Mouse (Mus musculus) kidney, adult 8-10 months (tissue): Measurements from ENCODE around the gene Plpp4.

Source experiments
- DNase-seq, 2 experiments: peaks; one replicate each; pipeline ENCODE4 v3.0.0; 2022

The Plpp4 gene

GRCm38 (mm10) chr7:129256621-129257373 is at the start of gene Plpp4:
Plpp4 (plus strand) TSS chr7:129257031.
- DNase-seq = no peak

- no peak for DNase-seq
These were observed 40.8 kb upstream of the Plpp4 start for GRCm38 (mm10) chr7:129215926-129216543.

DNA sequence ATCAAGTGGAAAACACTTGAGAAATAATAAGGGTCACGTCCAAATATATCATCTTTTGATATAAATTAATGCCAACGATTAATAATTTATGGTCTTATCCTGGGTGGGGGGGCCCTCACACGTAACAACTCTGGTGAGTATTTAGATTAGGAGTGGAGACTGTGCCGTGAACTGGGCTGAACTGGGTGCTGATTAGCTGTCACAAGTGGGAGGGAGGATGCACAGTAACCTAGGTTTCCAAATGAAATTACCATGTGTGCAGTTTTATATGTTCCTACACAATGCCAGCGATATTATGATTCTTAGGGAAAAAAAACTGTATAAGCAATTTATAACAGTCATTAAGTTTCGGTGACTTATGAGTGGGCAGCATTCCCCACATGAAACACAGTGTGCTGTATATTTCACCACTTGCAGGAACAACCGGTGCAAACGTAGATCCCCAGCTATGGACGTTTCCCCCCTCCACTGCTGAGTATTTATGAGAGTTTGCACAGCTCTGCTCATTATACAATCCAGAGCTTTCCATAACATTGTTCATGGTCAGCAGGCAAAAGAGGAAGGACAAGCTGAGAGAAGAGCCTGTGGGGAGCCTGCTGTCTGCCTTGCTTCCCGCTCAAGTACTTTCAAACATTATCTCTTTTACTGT is 40.2 kb upstream of the Plpp4 start:
- DNase-seq = no peak

GRCm38 (mm10) chr7:129220948-129221347 is 35.9 kb upstream of the Plpp4 start:
- DNase-seq = no peak

- no peak for DNase-seq
These were observed 35.2 kb upstream of the Plpp4 start for GRCm38 (mm10) chr7:129221649-129222048.

GRCm38 (mm10) chr7:129235410-129235809 is 21.4 kb upstream of the Plpp4 start:
- DNase-seq = peak in 1 of 2 experiments; percentile 23

DNA sequence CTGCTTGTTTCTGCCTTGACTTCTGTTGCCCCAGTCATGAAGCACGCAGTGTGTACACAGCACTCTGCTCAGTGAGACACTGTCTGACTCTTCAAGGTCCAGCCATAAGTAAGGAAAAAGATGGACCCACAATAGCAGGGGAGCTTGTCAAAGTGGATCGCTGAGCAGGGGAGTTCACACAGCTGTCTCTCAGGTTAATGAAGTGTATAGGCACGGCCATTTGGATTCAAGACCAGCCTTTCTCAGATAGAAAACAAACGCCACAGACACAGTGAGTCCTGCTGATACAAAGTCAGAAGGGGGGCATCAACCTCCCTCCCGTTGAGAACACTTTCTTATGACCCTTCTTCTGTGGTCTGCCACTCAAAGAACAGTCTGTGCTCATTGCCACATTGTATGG is 20.8 kb upstream of the Plpp4 start:
- DNase-seq = no peak

- no peak for DNase-seq
These were observed 5.8 kb upstream of the Plpp4 start for GRCm38 (mm10) chr7:129250981-129251380.

DNA sequence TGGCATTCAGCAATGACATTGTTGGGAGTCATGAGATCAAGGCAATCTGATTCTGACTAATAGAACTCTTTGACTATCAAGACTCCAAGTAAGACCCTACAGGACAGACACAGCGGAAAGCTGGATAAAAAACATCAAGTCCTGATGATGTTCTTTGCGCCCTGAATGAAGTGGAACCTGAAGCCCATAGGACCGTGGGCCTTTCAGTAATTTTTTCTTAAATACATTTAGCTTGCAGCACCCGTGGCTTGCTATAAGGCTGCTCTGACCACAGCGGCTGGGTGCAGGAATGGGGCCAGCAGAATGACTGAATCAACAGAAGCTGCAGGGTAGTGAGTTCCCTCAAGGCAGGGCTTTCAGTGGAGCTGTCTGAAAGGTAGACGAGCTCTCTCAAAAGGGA is 3.4 kb upstream of the Plpp4 start:
- DNase-seq = no peak

DNA sequence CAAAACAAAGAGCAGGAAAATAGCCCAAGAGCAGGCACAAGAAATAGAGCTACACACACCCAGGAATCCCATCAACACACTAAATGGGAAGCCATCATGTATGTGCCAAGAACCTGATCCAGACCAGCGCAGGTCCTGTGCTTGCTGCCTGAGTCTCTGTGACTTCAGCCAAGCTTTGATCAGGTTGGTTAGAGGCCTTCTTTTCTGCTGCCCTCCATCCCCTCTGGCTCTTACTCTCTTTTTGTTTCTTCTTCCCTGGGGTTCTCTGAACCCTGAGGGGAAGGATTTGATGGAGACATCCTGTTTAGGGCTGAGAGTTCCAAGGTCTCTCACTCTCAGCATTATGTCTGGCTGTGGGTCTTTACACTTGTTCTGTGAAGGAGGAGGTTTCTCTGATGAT is 2.7 kb upstream of the Plpp4 start:
- no peak for DNase-seq

DNA sequence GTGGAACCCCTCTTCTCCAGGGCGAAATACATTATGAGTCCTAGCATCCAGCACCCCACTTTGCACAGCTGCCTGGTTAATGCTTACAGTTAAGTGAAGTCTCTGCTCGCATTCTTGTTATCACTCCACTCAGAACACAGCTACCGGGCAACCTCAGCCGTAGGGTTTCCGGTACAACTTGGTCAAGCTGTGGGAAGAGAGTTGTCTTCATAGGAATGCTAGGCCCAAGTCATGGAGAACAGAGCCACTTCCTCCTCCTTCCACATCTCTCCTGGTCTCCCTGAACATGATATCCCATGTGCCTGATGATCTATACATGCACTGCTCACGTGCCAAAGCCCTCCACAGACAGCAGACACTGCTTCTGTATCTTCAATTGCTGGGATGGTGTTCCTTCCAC is 1.4 kb upstream of the Plpp4 start:
- DNase-seq = no peak

DNA sequence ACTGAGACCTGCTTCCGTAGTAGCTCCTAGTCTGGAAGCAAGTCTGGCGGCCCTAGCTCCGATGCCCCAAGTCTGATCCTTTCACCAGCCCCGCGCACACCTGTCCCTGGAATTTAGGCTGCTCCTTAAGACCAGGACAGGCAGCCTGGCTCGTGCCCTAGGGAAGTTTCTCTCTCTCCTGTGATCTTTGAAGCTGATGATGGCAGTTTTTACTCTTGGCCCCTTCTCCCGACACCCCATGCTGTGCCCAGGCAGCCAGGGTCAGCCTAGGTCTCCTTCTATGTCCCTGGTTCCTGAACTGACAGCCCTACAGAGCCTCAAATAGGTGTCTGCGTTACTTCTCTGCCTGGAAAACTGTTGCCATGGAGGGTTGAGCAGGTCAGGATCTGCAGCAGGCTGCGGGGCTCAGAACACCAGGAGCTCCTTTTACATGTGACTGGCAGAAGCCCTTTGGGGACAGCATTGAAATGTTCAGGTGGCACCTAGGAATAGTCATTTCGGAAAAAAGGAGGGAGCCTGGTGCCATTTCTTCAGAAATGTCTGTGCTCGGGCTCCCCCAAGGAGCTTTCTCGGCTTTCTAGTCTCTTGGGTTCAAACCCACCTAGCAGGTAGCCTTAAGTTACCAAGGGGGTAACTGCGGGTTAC is 665 bp downstream of the Plpp4 start:
- no peak for DNase-seq

DNA sequence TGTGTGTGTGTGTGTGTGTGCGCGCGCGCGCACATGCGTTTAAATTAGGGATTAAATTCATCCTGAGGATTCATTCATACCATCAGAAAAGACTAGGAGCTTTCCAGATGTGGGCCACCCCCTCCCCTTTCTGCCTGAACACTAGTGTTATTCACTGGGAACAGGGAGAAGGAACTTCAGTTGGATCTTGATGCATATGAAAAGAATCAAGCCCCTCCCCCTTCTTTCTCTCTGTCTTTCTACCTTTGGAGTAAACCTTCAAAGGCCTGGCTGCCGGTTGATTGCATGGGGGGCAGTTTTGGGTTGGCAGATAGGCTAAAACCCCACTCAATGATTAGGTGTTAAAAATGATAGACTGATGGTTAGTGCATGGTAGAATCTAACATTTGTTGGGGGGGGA is 1.5 kb downstream of the Plpp4 start:
- DNase-seq = no peak

DNA sequence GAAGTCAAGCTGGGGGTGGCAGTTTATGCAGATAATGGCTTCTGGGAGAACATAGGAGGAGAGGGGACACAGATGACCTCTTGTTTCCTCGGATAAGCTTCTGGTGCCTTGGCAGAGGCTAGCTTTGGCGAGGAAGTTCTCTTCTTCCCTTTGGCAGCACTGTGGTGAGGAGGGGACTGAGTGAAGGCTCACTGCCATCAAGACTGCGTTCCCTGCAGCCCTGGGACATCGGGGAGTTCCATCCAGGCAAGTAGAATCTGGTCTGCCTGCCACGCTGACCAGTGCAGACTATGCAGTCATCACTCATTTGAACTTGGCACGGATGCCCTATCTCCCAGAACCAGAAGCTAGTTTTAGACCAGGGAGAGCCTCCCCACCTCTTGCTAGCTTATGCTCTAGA is 2.4 kb downstream of the Plpp4 start:
- DNase-seq = no peak

- DNase-seq = no peak
These were observed 17.0 kb downstream of the Plpp4 start for GRCm38 (mm10) chr7:129273867-129274266.

DNA sequence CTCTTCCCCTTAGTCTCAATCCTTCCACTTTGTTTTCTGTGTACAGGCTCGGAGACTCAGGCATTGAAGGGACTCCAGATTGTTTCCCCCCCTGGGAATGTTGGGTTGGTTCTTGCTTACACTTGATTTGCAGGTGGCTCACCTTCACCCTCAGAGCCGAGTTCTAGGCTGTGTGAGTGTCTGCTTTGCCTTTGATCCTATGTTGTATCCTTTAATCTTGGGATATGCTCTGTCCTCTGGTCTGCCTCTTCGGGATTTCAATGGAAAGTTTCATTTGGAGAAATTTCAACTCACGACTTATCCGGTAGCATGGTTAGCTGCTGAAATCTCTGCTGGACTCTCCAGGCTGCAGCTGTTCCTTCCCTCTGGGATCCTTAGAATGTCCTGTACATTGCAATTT is 17.9 kb downstream of the Plpp4 start:
- DNase-seq = no peak

DNA sequence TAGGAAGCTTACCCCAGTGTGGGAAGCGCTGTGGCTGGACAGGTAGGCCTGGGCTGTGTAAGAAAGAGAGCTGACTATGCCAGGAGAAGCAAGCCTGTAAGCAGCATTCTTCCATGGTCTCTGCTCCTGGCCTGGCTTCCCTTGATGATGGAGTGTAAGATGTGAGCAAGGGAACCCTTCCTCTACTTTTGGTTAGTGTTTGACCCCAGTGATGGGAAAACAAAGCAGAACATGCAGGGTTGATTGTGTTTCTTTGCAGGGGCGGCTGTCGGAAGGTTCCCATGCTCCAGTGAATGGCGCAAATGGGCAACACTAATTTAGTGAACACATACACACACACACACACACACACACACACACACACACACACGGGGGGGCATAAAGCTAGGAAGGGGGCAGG is 20.9 kb downstream of the Plpp4 start:
- no peak for DNase-seq

DNA sequence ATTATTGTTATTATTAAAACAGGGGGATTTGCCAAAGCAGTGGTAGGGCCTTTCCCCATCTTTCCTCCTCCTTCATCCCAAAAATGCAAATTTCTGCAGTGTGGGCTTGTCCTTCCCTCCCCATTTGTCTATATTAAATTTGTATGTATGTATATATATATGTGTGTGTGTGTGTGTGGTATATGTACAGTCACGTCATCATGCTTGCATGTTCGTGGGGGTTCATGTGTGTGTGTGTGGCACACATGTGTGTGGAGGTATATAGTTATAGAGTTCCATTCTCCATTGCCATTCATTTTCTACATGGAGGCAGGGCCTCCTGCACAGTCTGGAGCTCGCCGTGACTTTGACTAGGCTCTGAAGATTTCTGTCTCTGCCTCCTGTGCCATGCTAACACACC is 22.0 kb downstream of the Plpp4 start:
- DNase-seq = no peak

GRCm38 (mm10) chr7:129279261-129279660 is 22.4 kb downstream of the Plpp4 start:
- no peak for DNase-seq

- DNase-seq = no peak
These were observed 25.1 kb downstream of the Plpp4 start for GRCm38 (mm10) chr7:129281966-129282365.

DNA sequence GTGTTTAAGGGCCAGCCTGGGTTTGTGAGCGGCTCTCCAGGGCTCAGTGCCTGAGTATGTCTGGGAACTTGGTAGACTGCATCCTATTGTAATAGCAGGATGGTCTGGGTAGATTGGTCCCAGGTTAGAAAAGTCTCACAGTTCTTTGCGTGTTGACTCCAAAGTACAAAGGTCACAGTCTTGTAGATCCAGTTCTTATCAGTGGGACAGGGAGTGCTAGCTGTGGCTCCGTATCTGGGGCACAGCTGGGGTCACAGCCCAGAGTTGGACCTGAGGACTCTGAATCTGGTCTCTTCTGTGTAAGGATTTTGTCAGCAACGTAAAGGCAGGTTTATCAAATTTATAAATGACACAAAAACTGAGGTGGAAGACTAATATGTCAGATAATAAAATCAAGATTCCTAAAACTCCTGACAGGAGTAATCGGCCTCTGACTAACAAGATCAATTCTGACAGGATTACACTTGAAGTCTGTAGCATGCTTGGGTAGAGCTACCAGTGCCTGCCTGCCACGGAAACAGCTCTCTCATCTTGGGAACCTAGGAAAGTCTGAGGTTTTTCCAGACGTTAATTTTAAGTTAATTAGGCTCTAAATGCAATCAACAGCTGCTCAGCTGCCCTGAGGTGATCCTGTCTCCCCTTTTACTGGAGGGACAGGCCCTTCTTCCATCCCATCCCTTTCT is 28.5 kb downstream of the Plpp4 start:
- DNase-seq = no peak

GRCm38 (mm10) chr7:129293211-129293610 is 36.4 kb downstream of the Plpp4 start:
- no peak for DNase-seq

GRCm38 (mm10) chr7:129301622-129302021 is 44.8 kb downstream of the Plpp4 start:
- no peak for DNase-seq
